Mouse (Mus musculus) T-cell, adult 2 months (primary cell): Measurements from ENCODE around the gene Ift43.
A peak's percentile ranks its signal among the peaks of the same experiment; 100 is the strongest.

Experiments
- DNase-seq: peaks from one replicate; pipeline ENCODE4 v3.0.0; 2022; ENCODE audit warnings: low spot score

Ift43 gene

GRCm38 (mm10) chr12:86078553-86079201 is 3.7 kb upstream of the Ift43 start, which contains the start of gene Tgfb3:
Gene Tgfb3, minus strand, starts transcription at chr12:86079041.
- DNase-seq, result peak; percentile 10

GRCm38 (mm10) chr12:86079202-86079667 is 3.1 kb upstream of the Ift43 start:
- DNase-seq, result peak; percentile 75

DNA sequence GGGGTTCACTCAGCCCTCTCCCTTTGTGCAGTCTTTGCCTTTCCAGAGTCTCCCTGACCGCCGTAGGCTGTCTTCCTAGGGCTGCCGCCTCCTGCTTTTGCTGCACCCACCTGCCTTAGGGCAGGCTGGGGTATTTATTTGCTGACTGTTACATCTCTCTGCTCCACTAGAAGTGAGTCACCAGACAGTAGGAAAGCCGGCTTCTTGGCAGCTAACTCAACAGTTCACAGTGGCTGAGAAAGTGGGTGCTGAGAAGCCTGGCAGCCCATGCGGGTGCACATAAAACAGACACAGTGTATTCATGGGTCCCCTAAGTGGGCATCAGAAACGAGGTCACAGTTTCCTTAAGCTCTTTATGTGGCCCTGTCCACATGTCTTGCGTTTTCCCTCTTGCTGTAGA is 3.5 kb downstream of the Ift43 start:
- DNase-seq, result no peak

DNA sequence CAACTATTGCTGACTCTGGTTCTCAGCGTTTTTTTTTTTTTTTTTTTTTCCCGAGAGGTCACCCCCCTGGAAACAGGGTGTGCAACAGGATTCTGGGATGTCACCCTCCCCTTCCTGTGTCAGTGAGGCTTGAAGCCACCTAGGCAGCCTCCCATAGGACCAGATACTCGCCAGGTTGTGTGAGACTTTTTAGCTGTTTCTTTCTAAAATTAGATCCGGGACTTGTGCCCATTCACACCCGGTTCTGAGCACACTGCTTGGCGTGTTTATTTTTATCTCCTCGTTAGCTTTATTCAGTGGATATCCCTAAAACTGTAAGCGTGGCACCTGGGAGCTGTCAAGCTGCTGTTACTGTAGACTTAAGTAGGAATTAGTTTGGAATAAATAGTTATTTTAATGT is 4.2 kb downstream of the Ift43 start:
- DNase-seq, result no peak

- no peak for DNase-seq
These were observed 5.7 kb downstream of the Ift43 start for GRCm38 (mm10) chr12:86088042-86088441.

- no peak for DNase-seq
These were observed 8.4 kb downstream of the Ift43 start for GRCm38 (mm10) chr12:86090764-86091163.

DNA sequence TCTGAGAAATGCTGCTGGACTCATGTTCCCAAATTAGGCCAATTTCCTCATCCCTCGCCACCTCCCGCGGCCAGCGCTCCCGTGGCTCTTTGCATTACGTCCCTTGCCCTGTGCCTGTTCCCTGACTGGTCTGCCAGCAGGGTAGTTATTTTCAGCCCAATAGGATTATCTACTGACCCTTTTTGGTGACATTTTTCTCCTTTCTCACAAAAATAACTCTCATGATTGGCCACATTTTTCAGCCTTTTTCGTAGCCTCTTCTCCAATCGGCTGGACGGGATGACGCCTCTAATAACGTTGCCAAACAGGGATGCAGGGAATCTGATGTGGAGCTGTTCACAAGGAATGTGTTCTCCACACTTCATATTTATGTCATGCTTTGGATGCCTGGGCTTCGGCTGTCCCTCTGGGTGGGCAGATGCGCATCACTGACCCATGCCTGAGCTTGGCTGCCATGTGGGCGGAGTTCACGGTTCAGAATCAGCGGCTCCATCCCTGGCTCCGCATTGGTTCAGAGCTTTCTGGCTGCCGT is 9.3 kb downstream of the Ift43 start:
- DNase-seq, result no peak

- no peak for DNase-seq
These were observed 11.7 kb downstream of the Ift43 start for GRCm38 (mm10) chr12:86094075-86094474.

- no peak for DNase-seq
These were observed 13.5 kb downstream of the Ift43 start for GRCm38 (mm10) chr12:86095806-86096205.

DNA sequence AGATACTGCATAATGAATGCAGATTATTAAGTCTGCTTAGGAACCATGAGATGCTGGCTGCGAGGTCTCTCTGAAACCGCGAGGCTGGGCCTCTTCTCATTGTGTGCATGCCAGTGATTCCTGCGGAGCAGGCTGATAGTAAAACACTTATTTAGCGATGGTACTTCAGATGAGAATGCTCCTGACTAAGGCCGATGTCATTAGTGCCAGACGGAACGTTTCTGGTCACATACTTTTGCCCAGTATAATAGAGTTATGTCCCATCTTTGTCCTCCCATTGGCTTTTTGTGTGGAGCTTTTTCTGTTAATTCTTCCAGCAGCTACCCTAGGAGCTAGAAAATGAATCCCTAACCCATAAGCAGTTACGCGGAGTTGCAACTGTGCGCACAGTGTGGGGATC is 15.4 kb downstream of the Ift43 start:
- DNase-seq, result no peak

DNA sequence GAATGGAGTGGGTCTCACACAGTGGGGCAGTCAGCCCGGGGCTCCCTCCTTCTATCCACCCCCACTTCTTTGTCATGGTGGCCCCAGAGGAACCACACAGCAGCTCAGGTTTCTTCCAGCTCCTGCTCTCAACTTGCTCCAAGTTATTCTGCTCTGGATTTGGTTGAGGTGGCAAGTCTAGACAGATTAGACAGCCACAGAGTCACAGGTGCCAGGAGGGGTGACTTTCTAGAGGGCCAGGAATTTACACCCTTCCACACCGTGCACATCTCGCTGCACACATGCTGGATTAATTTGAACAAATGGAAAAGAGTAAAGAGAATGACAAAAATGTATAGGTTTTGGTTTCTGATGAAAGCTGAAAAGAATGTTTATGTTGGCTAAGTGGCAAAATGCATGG is 18.4 kb downstream of the Ift43 start:
- DNase-seq, result no peak

DNA sequence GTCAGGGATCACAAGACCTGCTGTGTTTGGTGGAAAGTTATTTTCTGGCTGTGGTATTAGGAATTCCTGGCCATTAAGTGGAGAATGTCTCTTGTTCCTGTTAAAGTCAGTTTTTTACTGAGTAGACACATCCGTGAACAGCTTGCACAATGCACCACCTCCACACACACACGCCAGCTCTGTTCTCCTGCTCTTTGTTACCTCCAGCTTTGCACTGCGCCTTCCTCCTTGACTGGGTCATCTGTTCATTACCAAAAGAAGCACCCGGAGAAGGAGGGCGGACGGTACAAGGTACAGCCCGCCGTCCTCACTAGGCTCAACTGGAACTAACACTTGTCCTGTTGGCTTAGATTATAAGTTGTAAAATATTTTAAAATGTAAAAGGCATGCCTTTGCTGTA is 20.3 kb downstream of the Ift43 start:
- no peak for DNase-seq

DNA sequence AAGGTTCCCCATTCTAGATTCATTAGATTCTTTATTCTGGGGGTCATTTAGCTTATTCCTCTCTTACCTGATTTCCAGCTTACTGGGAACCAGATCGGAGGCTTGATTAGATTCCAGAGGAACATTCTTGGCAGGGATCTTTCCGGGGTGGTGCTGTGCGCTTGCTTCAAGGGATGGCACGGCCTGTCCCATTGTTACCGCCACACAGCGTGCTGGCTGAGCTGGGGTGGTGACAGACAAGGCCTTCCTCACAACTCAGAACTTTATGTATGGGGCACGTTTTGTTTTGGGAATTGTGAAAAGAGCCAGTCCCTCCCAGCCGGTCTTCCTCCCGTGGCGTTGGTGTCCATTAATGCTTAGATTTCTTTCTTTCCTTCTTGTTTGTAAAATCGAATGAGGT is 21.1 kb downstream of the Ift43 start:
- DNase-seq, result no peak

- DNase-seq, result no peak
These were observed 21.5 kb downstream of the Ift43 start for GRCm38 (mm10) chr12:86103852-86104251.

GRCm38 (mm10) chr12:86104297-86104696 is 22.0 kb downstream of the Ift43 start:
- no peak for DNase-seq

DNA sequence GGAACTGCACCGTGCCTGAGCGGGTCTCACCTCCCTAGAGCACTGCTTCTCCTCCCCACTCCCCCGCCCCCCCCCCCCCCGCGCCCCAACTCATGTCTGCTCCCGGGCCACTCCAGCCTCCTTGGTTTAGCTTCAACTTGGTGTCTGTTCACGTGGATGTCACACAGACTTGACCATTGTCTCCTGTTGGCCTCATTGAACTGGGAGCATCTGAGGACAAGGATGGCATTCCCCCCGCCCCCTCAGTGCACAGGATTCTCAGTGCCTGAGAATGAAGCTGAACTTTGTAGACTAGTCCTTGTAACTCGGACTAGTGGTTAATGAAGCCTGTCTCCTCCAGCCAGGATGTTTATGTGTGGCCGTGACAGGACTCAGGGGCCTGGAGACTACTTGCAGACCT is 23.2 kb downstream of the Ift43 start:
- DNase-seq, result no peak

- DNase-seq, result no peak
These were observed 23.7 kb downstream of the Ift43 start for GRCm38 (mm10) chr12:86106086-86106485.

DNA sequence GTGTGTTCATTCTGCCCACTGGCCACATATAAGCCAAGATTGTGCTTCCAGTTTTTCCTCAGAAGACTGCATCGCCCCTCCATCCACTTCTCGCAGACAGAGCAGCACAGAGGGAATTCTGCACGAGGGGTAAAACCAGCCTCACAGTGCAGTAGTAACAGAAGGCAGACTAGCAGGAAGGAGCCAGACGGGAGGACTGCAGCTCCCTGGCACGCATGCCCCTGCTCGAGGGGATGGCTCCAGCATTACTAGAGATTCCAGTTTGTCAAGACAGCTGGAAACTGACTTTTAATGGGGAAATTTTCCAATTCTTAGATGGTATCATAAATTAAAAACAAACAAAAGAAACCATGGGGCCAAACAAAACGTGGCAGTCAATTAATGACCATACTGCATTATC is 25.3 kb downstream of the Ift43 start:
- DNase-seq, result no peak

DNA sequence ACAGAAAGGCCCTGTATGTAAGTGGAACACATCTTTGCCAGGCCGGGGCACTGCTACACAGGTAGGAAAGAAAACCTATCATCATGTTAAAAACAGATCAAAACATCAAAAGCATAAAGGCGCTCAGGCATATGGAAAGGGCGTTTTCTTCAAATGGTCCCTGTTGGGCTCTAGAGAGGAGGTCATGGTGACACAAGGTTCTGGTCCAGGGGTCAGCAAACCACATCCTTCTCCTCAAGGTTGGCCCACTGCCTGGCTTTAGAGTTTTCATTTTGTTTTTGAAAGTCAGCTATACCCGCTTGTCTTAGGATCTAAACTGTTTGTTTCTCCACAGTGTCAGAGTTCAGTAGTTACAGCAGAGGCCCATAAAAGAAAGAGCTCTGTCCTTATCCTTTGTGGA is 27.2 kb downstream of the Ift43 start:
- no peak for DNase-seq

DNA sequence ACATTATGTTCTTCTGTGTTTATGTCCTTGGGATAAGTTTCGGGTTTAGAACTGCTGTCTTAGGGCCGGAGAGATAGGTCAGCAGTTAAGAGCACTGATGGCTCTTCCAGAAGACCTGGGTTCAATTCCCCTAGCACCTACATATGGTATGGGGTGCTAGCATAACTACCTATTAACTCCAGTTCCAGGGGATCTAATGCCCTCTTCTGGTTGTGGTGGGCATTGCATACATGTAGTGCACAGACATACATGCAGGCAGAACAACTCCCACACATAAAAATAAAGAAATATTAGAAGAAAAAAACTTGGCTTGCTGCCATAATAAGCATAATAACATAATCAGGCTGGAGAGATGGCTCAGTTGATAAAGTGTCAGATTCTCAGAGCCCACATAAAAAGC is 28.3 kb downstream of the Ift43 start:
- no peak for DNase-seq

DNA sequence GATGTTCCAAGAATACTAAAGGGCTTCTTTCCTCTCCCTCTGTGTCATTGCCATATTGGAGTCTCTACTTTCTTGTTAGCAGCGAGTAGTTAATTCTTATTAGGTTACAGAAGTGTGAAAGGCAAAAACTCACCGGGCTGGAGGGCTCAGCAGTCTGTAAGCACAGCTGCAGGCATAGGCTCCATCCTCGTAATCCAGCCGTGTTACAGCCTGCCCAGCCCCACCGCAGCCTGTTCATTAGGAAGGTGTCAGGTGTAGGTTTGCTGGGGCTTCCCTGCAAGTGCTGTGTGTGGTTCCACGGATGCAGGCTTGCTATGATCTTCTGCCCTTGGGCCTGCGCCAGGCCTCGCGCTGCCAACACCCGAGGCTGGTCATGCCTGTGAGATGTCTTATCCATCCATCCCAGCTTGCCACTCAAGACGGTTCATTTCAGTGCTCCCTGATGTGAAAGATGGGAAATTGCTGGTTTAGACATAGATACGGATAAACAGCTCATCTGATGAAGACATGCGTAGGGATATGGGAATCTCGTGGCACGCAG is 34.0 kb downstream of the Ift43 start:
- DNase-seq, result no peak

GRCm38 (mm10) chr12:86124016-86124415 is 41.7 kb downstream of the Ift43 start:
- no peak for DNase-seq

DNA sequence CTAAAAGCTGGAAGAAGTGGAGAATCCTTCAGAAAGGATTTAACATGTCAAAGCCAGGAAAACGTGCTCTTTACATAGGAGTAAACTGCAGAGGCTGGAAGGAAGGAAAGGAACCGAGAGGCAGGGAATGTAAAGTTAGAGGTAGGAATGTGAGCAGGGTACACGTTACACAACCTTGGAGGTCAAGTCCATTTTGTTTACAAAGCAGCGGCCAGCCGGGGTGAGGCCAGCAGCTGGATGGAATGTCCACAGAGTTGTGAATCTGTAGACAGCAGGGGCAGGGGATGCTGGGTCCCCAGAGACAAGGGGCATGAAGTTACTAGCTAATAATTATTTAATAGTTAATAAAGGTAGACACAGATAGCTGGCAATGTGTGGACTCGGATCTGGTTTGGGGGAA is 45.8 kb downstream of the Ift43 start:
- DNase-seq, result no peak

GRCm38 (mm10) chr12:86129005-86129404 is 46.7 kb downstream of the Ift43 start:
- DNase-seq, result no peak
